Mouse (Mus musculus) c-Kit-positive CD71-negative TER-119-negative erythroid progenitor cells, embryonic 14.5 days (primary cell): ENCODE measurements around the gene Clasp1.

Source experiments
- DNase-seq: peaks from one replicate; pipeline ENCODE4 v3.0.0-alpha.2; 2013; ENCODE audit warnings: low read depth

The Clasp1 gene

DNA sequence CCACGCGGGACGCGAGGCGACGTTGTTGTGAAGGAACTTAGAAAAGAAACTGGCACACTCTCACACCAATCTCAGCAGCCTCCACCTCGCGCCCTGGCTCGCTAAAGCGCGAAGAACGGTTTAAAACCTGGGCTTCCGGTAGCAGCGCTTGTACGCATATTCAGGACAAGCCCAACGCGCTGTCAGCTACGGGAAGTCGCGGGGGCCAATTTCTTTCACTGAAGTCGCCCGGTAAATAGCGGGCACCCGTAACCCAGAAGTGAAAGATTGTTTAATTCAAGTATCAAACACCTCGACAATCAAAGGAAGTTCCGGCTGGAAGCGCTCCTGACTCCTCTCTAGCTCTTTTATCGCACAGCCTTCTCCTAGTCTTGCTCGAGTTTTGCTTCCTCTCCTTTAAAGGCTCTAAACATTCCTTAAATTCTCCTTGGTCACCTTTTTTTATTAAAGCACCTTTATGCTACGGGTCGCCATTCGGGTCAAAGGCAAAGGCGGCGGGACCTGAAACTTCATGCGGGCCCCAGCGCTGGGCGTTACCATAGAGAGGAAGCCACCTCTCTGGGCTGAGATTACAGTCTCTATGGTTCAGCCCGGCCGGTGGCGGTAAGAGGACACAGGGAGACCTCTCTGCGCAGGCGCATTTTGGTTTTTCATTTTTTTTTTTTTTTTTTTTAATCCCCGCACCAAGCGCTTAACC, at the start of gene Clasp1:
Clasp1 (plus strand) TSS at position 302 of the 697 bp plus-strand sequence.
- peak; percentile 92 for DNase-seq

DNA sequence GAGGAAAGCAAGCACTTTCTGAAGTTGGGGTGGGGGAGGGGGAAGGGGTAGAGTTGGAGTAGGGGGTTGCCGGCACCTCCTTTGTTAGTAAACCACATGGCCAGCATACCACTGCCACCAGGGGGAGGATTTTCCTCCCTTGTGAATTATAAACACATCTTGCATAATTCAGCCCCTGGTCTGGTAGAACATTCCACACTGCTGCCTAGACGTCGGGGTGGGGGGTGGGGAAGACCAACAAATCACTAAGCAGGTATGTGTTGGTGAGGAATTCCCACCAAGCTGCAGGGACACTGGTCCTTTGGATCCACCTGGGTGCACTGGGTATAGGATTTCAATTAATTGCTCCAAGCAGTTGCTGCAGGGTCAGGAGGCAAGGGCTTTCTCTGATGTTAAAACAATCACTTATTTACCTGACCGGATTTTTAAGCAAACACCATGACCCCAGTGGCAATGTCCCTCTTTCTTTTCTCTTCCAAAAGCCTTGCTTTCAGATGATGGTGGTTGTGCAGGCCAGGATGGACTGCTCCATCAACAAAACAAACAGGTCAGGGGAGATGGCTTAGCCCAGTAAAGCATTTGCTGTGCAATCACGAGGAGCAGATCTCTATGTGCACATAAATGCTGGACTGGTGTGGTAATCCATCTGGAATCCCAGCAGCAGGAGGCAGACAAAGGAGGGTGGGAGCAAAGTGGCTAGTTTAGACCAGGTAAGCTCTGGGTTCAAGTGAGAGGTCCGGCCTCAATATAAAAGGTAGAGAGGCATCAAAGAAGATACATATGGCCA, 45.0 kb upstream of the Clasp1 start:
- DNase-seq, result no peak

DNA sequence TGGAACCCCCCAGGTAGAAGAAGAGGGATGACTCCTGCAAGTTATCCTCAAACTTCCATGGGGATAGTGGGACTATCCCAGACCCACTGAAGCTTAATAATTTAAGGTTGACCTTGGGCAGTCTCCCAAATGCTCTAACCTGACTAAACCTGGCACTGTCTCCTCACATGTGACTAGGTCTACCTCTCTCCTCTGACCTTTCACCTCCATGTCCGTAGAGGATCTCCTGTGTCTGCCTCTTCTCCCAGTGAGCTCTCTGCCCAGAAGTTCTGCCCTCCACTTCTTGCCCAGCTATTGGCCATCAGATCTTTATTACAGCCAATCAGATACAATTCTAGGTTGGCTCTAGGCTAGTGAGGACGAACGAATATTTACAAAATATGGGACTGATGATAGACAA, 38.9 kb upstream of the Clasp1 start:
- no peak for DNase-seq

DNA sequence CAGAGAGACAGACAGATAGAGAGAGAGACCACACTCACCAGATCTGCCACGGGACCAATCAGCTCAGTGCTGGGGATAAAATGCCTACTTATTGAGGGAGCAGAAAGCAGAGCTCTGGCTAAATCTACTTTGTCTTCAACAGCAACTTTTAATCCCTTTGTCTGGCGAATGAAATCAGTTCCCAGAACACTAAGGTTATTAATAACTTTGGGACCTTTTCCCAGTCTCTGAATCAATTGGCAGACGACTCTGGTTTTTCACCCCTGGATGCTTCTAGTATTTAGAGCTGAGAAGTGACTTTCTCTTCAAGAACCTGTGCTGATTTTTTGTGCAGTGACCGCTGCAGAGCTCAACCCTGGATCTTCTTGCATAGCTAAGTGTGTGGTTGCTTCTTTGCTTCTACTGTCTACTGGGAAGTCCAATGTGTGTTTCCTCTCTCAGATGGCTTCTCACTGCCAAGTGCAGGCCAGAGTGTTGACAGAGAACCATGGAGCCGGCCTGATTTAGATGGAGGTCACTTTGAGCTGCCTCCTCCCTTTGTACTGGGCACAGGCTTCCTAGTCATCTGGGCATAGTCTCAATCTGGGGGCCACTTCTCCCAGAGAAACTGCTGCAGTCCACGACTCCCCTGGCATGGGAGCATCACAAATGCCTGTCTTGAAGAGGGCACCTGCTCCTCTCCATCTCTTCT, 29.6 kb upstream of the Clasp1 start:
- no peak for DNase-seq

DNA sequence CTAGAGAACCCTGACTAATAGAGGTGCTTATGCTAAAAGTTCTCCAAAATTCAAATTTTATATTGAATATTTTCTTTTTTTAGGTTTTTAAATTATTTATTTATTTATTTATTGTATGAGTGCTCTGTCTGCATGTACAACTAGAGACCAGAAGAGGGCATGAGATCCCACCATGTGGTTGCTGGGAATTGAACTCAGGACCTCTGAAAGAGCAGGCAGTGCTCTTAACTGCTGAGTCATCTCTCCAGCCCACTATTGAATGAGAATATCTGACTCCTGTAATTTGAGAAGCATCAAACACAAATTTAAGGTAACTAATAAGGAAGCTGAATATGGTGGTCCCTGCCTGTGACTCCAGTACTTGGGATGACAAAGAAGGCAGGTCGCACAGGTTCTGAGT, 20.9 kb upstream of the Clasp1 start:
- DNase-seq, result no peak

DNA sequence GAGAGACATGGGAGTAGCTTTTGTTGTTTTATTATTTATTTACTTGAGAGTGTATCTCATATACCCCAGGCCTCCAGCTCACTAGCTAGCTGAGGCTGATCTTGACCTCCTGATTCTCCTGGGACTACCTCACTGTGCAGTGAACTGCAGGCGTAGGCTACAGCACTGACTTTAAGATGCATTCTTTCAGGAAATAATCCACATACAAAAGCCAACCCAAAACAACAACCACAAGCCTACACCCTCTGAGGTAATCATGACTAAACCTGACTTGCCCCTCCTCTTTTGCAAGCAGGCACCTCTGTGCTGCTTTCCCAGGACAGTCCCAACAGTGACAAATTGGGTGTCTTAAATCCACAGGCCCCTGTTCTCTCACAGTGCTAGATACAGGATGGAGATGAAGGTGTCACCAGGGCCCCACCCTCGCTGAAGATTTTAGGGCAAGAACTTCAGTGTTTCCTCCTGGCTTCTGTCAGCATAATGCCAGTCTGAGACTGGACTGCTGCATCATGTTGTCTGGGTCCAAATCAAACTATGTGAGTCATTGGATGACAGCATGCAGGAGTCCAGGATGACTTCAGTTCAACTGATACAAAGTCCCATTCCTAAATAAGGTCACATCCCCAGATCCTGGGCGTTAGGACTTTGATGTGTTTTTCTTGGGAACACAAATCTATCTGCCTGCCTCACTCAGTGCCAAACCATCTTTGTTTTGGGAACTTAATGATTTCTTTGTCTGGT, 20.0 kb upstream of the Clasp1 start:
- no peak for DNase-seq

DNA sequence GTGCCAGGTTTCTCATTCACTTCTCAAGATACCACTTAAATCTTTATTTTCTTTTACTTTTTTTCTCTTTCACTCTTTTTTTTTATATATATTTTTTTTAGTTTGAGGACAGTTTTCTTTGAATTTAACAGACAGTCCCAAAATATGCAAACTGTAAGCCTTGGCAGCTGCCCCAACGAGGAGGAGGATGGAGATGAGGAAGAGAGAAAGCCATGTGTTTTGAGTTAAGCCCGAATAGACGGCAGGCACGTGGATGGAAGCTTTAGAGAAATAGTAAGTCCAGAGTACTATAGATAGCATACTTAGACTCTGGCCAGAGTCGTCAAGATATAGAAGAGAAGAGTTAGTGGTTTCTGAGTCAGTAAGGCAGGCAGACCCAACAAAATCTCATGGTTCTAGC, 11.1 kb upstream of the Clasp1 start:
- no peak for DNase-seq

DNA sequence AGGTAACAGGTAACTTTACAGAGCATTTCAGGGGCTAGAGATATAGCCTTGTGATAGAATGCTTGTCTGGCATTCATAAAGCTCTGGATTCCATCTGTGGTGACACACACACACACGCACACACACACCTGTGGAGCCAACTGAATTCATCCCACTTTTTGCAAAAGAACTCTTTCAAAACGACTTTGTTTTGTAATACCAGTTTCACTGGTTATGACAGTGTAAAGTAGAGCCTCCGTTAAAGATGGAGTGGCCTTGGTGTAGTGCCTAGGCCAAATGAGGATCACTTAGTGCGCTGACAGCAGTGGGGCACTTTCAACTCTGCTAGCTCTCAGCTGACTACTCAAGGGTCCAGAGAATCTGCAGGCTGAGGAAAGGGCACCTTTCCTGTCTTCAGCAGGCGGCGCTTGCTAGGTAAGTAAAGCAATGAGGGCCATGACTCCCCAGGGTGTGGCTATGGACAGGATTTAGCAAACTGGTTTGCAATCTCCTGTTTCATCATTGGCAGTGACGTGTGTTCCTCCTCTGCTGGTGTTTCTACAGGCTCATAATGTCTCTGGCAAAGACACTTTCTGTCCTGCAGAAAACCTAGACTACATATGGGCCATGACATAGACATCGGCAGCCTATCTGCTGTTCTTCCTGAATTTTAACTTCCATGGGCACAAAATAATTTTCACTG, 8.6 kb upstream of the Clasp1 start:
- DNase-seq, result peak; percentile 13

DNA sequence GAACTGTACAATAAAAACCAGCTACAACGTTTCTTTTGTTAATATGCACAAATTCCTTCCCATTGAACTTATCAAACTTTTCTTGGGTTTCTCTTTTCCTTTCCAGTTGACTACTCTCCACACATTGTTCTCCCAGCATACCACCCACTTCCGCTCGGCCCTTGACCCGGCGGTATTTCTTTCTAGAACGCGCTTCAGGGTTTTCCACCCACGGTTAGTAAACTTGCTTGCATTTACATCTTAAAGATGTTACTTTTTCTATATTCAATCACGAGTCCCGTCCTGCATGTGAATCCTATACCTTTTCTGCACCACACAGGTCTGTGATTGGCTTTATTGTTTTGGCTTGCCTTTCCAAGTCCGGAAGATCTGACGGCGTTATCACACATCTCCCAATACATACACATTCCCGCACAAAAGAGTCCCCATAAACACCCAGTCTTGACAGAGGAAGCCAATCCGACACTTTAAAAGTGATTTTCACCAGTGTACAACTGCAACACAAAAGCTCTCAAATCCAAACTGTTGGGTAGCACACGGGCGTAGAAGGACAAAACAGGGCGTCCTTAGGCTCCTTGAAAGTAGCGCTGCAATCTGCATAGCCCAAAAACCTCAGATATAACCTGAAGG, 616 bp upstream of the Clasp1 start:
- DNase-seq, result peak; percentile 63

DNA sequence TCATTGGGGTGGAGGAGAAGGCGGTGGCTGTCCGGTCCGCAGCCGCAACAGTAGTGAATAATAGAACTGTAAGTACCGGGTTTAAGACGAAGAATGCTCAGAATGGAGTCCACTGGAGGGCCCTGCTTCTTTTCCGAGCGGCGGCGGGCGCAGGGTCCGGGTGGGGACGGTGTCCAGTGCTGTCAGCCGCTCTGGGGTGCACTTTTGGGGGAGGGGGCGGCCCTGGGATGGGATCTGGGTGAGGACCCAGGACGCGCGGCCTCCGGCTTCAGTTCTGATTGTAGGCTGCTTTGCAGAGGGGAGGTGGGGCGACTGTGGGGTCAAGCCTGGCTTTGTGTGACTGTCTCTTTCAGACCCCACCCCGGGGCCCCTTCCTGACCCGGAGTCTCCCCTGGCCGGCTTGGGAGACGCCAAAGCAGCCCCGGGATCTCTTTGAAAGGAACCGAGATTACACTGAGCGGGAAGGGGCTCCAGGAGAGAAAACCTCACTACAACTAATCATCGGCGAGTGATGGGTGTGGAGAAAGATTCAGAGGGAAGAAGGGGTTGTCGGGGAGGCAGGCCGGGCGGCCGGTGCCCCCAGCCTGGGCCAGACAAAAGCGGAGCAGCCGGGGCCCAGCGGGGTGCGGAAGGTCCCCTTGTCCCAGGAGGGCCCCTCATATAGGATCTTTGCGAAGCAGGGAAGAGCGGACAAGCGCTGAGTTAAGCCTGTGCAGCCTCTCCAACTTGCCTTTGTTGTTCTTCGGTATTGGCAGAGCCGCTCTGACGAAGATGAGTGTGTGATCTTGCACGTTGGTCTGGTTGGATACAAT, 802 bp downstream of the Clasp1 start:
- DNase-seq, result peak; percentile 18

DNA sequence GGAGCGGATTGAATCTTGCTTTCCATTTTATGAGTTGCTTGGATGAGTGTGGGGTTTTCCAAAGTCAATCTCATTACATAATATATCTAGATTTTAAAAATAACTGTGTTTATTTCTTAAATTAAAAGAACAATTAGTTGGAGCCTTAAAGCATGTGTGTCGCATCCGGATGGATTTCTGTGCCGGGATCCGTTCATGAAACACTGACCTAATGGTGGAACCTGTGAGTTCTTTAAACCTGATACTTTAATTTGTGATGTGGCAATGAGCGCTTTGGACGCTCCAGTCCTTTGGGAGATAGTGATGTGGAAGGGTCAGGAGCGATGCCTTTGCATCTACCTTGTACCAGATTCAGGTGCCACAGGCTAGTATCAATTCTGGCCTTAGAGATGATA, 1.4 kb downstream of the Clasp1 start:
- DNase-seq, result no peak

DNA sequence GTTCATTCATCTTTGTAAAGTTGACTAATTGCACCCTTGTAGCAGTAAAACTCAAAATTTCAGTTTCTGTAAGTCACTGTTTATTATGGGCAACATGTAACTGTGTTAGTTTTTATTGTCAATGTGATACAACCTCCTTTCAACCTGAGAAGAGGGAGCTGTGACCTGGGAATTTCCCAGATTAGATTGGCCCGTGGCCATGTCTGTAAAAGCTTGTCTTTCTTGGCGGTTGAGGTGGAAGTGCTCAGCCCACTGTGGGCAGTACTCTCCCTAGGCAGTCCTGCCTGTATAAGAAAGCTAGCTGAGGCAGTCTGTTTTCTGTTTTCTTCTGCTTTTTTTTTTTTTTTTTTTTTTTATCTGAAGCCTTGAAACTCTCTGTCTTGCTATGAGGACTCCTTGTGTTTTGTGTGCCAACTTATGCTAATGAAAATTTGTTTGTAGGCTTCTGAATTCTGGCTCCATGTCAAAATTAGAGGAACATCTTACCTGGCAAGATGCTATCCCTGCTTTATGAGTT, 2.1 kb downstream of the Clasp1 start:
- DNase-seq, result no peak

DNA sequence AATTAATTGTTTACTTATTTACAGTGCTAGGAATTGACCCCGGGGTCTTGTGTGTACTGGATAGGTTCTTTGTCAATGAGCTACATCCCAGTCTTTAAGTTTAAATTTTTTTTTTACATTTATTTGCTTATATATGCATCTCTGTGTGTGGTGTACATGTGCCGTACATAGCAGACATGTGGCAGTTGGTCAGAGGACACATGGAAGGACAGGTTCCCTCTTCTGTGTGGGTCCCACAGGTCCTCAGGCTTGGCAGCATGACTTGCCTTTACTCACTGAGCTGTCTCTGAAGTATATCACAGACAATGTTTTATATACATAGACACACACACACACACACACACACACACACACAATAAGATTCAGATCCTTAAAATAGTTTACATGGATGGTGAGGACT, 3.4 kb downstream of the Clasp1 start:
- DNase-seq, result no peak

DNA sequence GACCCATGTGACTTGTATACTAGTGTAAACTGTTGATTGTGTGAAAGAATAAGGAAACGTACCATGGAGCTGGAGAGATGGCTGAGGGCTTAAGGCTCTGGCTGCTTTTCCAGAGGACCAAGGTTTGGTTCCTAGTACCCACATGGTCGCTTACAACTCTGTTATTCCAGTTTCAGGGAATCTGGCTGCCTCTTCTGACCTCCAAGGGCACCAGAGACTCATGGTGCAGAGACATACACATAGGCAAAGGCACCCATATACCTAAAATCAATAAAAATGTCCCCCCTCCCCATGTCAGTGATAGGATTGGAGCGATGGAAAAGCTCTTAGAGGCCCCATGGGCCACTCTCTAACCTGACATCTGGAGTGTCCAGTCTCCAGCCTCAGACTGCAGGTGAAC, 5.1 kb downstream of the Clasp1 start:
- no peak for DNase-seq

DNA sequence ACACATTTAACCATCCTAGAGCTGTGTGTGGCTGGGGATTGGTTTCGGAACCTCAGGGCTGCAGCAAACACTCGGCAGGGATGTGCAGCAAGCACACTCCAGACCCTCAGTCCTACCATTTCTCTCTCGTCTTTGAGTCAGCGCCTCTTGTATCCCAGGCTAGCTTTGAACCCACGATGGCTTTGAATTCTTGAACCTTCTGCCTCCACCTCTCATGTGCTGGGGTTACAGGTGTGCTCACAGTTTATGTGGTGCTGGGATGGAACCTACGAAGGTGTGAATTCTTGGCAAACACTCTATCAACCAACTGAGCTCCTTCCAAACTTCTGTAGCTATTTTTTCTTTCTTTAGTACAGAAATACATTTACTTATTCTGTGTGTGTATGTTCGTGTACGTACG, 9.0 kb downstream of the Clasp1 start:
- DNase-seq, result no peak

DNA sequence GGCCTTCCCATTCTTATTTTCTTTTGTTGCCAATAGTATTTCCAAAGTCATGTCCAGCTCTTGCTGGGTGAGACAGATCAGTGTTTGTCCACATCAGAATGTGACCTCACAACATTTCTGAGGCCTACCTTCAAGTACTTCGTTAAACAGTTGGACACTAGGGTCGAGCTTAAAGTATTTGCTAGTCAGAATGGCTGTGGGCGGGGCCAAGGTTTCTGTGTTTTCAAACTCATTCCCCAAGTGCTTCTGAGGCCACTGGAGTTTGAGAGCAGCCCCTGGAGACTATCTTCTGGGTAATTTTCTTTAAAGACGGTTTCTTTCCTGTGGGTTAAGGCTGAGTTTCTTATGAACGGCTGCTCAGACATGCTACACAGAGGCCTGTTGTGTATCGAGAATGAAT, 9.7 kb downstream of the Clasp1 start:
- peak; percentile 12 for DNase-seq

DNA sequence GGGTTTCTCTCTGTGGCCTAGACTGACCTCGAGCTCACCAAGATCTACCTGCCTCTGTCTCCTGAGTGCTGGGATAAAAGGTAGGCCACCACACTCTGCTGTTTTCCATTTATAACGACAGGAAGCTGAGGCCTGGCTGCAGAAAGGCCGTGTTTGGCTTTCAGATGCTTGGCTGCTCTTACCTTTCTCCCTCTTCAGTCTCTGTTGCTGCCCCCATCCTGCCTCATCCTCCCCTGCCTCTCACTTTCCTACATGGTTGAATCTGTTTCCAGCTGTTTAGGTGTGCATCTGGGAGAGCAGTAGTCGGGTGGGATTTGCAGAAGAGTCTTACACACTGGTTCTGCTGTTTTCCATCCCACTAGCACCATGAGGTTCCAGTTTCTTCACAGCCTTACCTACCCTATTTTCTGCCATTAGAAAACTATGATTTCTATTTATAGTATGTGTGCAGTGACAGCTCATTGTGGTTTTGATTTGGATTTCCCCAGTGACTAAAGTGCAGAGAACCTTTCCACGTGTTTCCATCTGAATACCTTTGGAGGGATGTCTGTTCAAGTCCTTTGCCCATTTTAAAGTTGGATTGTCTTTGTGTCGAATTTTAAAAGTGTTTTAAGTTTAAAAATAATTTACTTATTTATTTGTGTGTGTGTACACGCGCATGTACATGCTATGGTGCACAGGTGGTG, 10.9 kb downstream of the Clasp1 start:
- no peak for DNase-seq

DNA sequence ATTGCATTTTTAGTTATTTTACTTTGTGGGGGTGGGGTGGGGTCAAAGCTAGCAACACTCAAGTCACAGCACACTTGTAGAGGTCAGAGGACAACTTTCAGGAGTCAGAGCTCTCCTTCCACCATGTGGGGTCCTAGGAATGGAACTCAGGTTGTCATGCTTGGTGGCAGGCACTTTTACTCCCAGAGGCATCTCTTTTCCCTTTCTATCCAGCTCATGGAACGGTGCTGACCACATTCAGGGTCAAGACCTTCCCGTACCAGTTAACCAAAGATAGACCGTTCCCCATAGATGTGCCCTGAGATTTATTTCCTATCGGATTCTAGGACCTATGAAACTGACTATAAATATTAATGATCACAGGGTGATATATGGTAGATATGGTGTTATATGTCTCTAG, 13.1 kb downstream of the Clasp1 start:
- no peak for DNase-seq

DNA sequence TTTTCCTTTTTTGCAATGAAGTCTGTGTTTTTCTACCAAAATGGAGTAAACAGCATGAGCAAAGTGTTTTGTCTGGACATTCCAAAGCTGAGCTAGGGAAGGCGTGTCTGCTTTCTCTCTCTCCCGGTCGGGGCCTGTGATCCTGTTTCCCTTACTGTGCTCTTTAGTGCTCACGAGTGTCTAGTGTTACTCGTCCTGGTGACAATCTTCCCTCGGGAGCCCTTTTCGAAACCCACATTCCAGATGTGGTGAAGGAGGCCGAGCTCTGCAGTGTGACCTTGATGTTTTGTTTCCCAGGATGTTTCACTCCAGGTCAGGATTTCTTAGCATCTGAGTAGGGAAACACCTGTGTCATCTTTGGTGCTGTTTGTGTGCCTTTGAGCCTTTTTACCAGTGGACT, 13.7 kb downstream of the Clasp1 start:
- DNase-seq, result no peak

DNA sequence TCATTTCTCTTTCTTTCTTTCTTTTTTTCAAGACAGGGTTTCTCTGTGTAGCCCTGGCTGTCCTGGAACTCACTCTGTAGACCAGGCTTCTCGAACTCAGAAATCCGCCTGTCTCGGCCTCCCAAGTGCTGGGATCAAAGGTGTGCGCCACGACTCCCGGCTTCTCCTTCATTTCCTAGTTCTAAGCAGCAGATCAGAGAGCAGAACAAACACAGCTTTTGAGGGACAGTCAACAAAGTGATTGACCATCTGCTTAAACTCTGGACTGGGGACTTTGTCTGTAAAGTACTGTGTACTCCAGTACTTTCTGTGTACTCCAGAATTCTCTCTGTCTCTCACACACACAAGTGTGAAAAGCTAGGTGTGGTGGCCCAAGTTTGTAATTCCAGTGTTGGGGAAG, 14.1 kb downstream of the Clasp1 start:
- no peak for DNase-seq
